Mouse (Mus musculus) inflammation-experienced regulatory T-cells (primary cell): ENCODE data around the gene Rab3a. TPM values are rescaled to one million over a fixed set of nuclear protein-coding genes. Genes with fewer than 3 reads are reported as not detected.

Source experiments
- polyA plus RNA-seq, 2 experiments: library from polyadenylated mRNA; unstranded; fragments of 100-300 nt; shearing (Covaris generic); gene quantifications; one replicate each; pipeline ENCODE4 v1.2.1; 2017

Rab3a gene
- polyA plus RNA-seq = 10 to 100 TPM; 11.1 to 17.4 TPM

GRCm38 (mm10) chr8:70754043-70754870 is at the start of gene Rab3a:
TSS of gene Rab3a (plus strand) at chr8:70754679.

DNA sequence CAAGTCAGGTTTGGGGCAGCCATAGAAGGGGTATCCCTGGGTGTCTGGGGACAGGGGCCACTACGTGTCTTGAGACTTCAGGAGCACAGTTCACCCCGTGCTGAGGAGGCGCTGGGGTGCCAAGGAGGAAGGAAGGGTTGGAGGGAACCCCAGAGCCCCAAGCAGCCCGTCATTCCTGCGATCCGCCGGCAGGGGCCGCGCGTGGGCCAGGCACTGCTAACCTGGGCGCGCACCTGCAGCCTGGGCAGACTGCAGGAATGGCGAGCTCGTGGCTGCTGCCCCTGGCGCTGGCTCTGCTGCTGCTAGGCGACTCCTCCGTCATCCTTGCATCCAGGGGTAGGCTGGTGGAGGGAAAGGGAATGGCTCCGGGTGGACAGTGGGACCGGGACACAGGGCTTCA is 36.2 kb upstream of the Rab3a start, which contains the start of gene Gm3336:
Gm3336 (plus strand) TSS at position 247 of the 400 bp plus-strand sequence.

DNA sequence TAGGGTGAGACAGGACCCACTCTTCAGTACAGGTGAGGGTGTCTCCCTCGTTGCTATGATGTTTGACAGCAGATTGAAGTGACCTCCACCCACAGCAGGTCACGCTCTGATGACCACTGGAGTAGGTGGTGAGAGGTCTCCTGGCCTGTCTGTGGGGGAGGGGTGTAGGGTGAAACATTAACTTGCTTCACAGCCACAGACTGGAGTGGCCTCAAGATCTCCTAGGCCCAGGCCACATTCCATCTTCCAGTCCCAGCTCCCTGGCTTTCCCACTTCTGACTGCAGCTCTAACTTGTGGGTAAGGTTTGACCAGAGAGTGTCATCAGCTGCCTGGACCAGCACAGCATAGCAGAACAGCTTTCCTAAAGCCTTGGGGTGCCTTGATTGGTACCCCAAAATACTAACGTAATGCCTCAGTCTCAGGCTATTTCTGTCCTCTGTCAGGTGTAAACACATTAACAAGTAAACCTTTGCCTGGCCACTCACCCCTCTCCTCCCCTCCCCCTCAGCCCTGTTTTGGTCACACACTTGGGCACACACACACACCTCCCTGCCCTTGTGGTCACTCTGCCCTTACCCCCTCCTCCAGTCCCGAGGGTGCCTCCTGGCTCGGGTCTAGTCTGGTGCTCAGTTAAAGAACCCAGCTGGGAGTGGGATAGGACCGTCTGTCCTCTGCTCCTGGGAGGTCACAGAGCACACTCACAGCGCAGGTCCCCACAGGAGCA is 30.8 kb upstream of the Rab3a start, which contains the start of gene Pde4c:
Pde4c (plus strand) TSS at position 235 of the 725 bp plus-strand sequence.

GRCm38 (mm10) chr8:70760775-70761406 is 6.4 kb downstream of the Rab3a start, which contains the start of gene Mpv17l2:
TSS of gene Mpv17l2 (minus strand) at chr8:70760946.

GRCm38 (mm10) chr8:70776496-70777444 is 22.3 kb downstream of the Rab3a start, which contains the start of gene Pik3r2:
TSS of gene Pik3r2 (minus strand) at chr8:70776713.

DNA sequence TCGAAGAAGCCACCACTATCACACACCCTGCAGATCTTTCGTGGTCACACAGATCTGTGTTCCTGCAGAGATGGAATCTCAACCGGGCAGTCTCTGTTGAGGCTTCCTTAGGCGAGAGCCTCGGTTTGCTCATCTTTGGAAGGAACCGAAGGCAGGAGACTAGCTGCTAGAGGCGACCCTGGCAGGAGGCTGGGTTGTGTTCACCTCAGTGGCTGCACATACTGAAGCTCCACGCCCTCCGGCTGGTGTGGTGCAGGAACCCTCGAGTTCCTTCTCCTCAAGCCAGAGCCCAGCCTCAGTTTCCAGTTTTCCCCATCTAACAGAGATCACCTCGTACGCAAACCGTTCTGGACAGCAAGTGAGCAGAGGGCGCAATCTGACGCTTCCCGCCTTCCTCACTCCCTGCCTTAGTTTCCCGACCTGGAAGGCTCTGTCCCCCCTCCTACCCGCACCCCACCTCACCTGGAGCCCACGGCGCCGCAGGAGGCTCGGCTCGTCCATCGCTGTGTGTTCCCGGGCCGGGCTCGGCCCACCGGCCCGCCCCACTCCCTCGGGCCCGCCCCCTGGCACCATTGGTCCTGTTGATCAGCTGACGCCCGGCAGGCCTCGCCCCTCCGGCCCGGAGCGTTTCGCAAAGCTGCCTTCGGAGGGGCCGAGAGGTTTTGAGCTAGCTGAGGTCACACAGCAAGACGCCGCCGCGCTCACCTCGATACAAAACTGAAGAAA is 50.2 kb downstream of the Rab3a start, which contains the start of gene Mast3:
Mast3 (minus strand) TSS at position 574 of the 726 bp plus-strand sequence.

DNA sequence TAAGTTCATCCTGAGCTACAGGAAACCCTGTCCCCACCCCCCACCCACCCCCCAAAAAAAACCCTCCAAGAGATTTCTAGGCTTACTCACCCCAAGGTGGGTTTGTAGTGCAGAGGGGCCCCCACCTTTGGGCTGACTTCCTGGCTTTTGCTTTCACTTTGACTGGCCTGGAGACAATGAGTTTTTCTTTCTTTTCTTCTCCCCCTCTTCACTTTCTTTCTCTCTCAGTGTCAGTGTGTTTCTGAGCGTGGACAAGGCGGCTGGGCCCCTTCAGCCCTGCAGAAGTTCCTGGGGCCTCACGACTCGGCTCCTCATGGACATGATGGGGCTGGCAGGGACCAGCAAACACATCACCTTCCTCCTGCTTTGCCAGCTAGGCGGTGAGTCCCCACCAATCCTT is 53.8 kb downstream of the Rab3a start, which contains the start of gene Il12rb1:
Il12rb1 (plus strand) TSS at position 211 of the 400 bp plus-strand sequence.

Other genes starting within 250 kb of the Rab3a start
- gene Rex1bd, start 247.9 kb upstream of the Rab3a start, polyA plus RNA-seq = 100 to 1,000 TPM; 103 to 115 TPM
- 100 to 1,000 TPM; 859 to 975 TPM for gene Uba52, start 243.9 kb upstream of the Rab3a start, polyA plus RNA-seq
- gene Fkbp8, start 227.0 kb upstream of the Rab3a start, polyA plus RNA-seq = 100 to 1,000 TPM; 362 to 377 TPM
- 10 to 100 TPM; 75.4 to 87.4 TPM for gene Kxd1, start 226.7 kb upstream of the Rab3a start, polyA plus RNA-seq
- gene Ell, start 215.2 kb upstream of the Rab3a start, polyA plus RNA-seq = 10 to 100 TPM; 25.3 to 30.2 TPM
- gene Isyna1, start 160.3 kb upstream of the Rab3a start, polyA plus RNA-seq = 100 to 1,000 TPM in 1 of 2 experiments, 10 to 100 TPM in 1; 83.1 to 103 TPM
- gene Ssbp4, start 145.8 kb upstream of the Rab3a start, polyA plus RNA-seq = 100 to 1,000 TPM; 132 to 196 TPM
- under 1 TPM; 0.22 to 0.49 TPM for gene Lrrc25, start 138.5 kb upstream of the Rab3a start, polyA plus RNA-seq
- under 1 TPM in 1 of 2 experiments, not detected in 1; 0.54 TPM for gene Gdf15, start 122.2 kb upstream of the Rab3a start, polyA plus RNA-seq
- gene Pgpep1, start 94.3 kb upstream of the Rab3a start, polyA plus RNA-seq = 1 to 10 TPM; 1.5 to 4.3 TPM
- gene Lsm4, start 81.4 kb upstream of the Rab3a start, polyA plus RNA-seq = 100 to 1,000 TPM; 304 to 322 TPM
- 100 to 1,000 TPM; 739 to 832 TPM for gene Jund, start 55.7 kb upstream of the Rab3a start, polyA plus RNA-seq
- gene Iqcn, start 51.2 kb upstream of the Rab3a start, polyA plus RNA-seq = 1 to 10 TPM in 1 of 2 experiments, under 1 TPM in 1; 0.08 to 1.1 TPM
- gene Gm3336, start 36.1 kb upstream of the Rab3a start, polyA plus RNA-seq = under 1 TPM in 1 of 2 experiments, not detected in 1; 0.56 TPM
- gene Pde4c, start 31.0 kb upstream of the Rab3a start, polyA plus RNA-seq = under 1 TPM; 0.37 to 0.56 TPM
- 10 to 100 TPM; 54.0 to 62.1 TPM for gene Mpv17l2, start 6.3 kb downstream of the Rab3a start, polyA plus RNA-seq
- gene Pik3r2, start 22.0 kb downstream of the Rab3a start, polyA plus RNA-seq = 10 to 100 TPM; 26.3 to 34.1 TPM
- 100 to 1,000 TPM in 1 of 2 experiments, 10 to 100 TPM in 1; 85.6 to 111 TPM for gene Mast3, start 50.4 kb downstream of the Rab3a start, polyA plus RNA-seq
- 10 to 100 TPM; 36.1 to 48.8 TPM for gene Il12rb1, start 53.8 kb downstream of the Rab3a start, polyA plus RNA-seq
- gene Arrdc2, start 85.0 kb downstream of the Rab3a start, polyA plus RNA-seq = 10 to 100 TPM; 27.8 to 35.2 TPM
- under 1 TPM; 0.16 to 0.65 TPM for gene Kcnn1, start 108.6 kb downstream of the Rab3a start, polyA plus RNA-seq
- 10 to 100 TPM; 72.9 to 77.4 TPM for gene Ccdc124, start 119.3 kb downstream of the Rab3a start, polyA plus RNA-seq
- gene Slc5a5, start 138.1 kb downstream of the Rab3a start, polyA plus RNA-seq = not detected
- gene Rpl18a, start 142.7 kb downstream of the Rab3a start, polyA plus RNA-seq = 1,000 to 10,000 TPM; 5,102 to 6,041 TPM
- 10 to 100 TPM; 59.8 to 80.4 TPM for gene Map1s, start 151.3 kb downstream of the Rab3a start, polyA plus RNA-seq